Mouse (Mus musculus): ENCODE measurements around the gene Scamp3. TPM values are rescaled to one million over a fixed set of nuclear protein-coding genes. Genes with fewer than 3 reads are reported as not detected.

The Scamp3 gene
- polyA plus RNA-seq, 1 experiment from 2014 or later: 104 TPM

- H3K4me3 ChIP-seq (replicated peaks; ENCODE audit: low read depth, low read length): peak overlapping the region; percentile 47
- H3K27me3 ChIP-seq (ENCODE audit: control insufficient read depth, insufficient read depth, low read length): no peaks in the 10 kb centered on the region
- ATAC-seq (ENCODE audit: low FRiP score, low TSS enrichment) (peak; percentile 31; the same call in 1 of the 2 replicates), DNase-seq (peak; percentile 93)
- H3K36me3 ChIP-seq (ENCODE audit: control insufficient read depth, insufficient read depth, low read length): peaks cover 14% of the 10 kb centered on the region
- H3K4me1 ChIP-seq (ENCODE audit: control insufficient read depth, insufficient read depth, low read length): peaks cover 44% of the 10 kb centered on the region
- peak overlapping the region; percentile 66 for H3K4me2 ChIP-seq (ENCODE audit: low read length)
- WGBS: under 1% methylated on average over 20 of the region's 20 CpGs
- H3K9me3 ChIP-seq (ENCODE audit: control insufficient read depth, low read length): no peaks in the 10 kb centered on the region
- H3K9ac ChIP-seq (replicated peaks; ENCODE audit: low read length): no peak overlapping the region
- H3K27ac ChIP-seq (replicated peaks; ENCODE audit: low read depth, low read length): peak overlapping the region; percentile 93; the same call in 1 of the 2 replicates
Measured at GRCm38 (mm10) chr3:89228180-89228549, 50.9 kb downstream of the Scamp3 start.

- no peak for DNase-seq
- Histone ChIP-seq H3K4me2 (ENCODE audit: low read length) (peak within 1 kb of the TSS; percentile 66), H3K9ac (replicated peaks; ENCODE audit: low read length) (no peak within 1 kb of the TSS; the same call in 1 of the 2 replicates), H3K36me3 (ENCODE audit: control insufficient read depth, insufficient read depth, low read length) (peaks cover 17% of the 10 kb centered on the region), H3K4me3 (replicated peaks; ENCODE audit: low read depth, low read length) (peak within 1 kb of the TSS; percentile 47), H3K27ac (replicated peaks; ENCODE audit: low read depth, low read length) (peak within 1 kb of the TSS; percentile 93), H3K9me3 (ENCODE audit: control insufficient read depth, low read length) (no peaks in the 10 kb centered on the region), H3K27me3 (ENCODE audit: control insufficient read depth, insufficient read depth, low read length) (no peaks in the 10 kb centered on the region), H3K4me1 (ENCODE audit: control insufficient read depth, insufficient read depth, low read length) (peaks cover 41% of the 10 kb centered on the region)
- WGBS: 36% methylated on average over 10 of the region's 10 CpGs
- no peak for ATAC-seq (ENCODE audit: low FRiP score, low TSS enrichment)
Measured at GRCm38 (mm10) chr3:89228836-89229235, 51.6 kb downstream of the Scamp3 start, which contains the start of gene Muc1. Muc1 (plus strand) TSS chr3:89229057.

DNA sequence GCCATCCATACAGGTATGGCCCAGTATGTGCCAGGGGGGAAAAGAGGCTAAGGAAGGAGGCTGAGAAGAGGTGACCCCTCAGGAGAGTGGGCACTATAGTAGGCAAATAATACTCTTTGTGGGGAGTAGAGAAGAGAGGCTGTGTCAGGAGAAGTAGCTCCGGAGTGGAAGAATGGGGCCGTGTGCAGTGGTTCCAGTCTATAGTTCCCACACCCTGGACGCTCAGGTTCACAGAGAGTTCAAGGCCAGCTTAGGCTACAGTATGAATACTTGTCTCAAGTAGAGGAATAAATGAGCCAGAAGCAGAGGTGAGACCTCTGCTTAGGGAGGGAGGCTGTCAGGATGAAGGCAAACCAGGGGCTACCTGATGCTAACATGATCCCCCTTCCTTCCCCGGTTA is 52.0 kb downstream of the Scamp3 start:
- peaks cover 18% of the 10 kb centered on the region for H3K36me3 ChIP-seq (ENCODE audit: control insufficient read depth, insufficient read depth, low read length)

DNA sequence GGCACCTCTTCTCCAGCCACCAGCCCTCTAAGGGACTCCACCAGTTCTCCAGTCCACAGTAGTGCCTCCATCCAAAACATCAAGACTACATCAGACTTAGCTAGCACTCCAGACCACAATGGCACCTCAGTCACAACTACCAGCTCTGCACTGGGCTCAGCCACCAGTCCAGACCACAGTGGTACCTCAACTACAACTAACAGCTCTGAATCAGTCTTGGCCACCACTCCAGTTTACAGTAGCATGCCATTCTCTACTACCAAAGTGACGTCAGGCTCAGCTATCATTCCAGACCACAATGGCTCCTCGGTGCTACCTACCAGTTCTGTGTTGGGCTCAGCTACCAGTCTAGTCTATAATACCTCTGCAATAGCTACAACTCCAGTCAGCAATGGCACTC is 53.3 kb downstream of the Scamp3 start:
- 89% methylated on average over 2 of the region's 2 CpGs for WGBS
- H3K9me3 ChIP-seq (ENCODE audit: control insufficient read depth, low read length): no peaks in the 10 kb centered on the region
- no peak for ATAC-seq (ENCODE audit: low FRiP score, low TSS enrichment)

More for the DNA sequence above, 52.0 kb downstream of the Scamp3 start:
- no peak overlapping the region for H3K4me2 ChIP-seq (ENCODE audit: low read length)
- no peaks in the 10 kb centered on the region for H3K9me3 ChIP-seq (ENCODE audit: control insufficient read depth, low read length)
- no peaks in the 10 kb centered on the region for H3K27me3 ChIP-seq (ENCODE audit: control insufficient read depth, insufficient read depth, low read length)
- H3K27ac ChIP-seq (replicated peaks; ENCODE audit: low read depth, low read length): no peak overlapping the region
- 72% methylated on average over 4 of the region's 4 CpGs for WGBS
- H3K4me1 ChIP-seq (ENCODE audit: control insufficient read depth, insufficient read depth, low read length): peaks cover 37% of the 10 kb centered on the region
- ATAC-seq (ENCODE audit: low FRiP score, low TSS enrichment) (no peak), DNase-seq (no peak)
- H3K9ac ChIP-seq (replicated peaks; ENCODE audit: low read length): no peak overlapping the region
- H3K4me3 ChIP-seq (replicated peaks; ENCODE audit: low read depth, low read length): no peak overlapping the region

DNA sequence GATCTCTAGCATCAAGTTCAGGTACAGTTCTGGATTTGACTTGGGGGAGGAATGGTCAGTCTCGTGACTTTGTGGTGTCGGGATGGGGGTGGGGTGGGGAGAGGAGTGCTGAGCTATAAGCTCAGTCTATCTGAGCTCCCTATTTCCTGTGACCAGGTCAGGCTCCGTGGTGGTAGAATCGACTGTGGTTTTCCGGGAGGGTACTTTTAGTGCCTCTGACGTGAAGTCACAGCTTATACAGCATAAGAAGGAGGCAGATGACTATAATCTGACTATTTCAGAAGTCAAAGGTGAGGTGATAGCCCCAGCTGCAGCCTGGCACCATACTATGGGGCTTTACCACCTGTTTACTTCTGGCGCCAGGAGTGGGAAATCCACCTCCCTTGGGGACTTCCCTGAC is 54.1 kb downstream of the Scamp3 start:
- H3K36me3 ChIP-seq (ENCODE audit: control insufficient read depth, insufficient read depth, low read length): peaks cover 39% of the 10 kb centered on the region
- DNase-seq (no peak), ATAC-seq (ENCODE audit: low FRiP score, low TSS enrichment) (no peak)
- H3K4me3 ChIP-seq (replicated peaks; ENCODE audit: low read depth, low read length): no peak overlapping the region
- 84% methylated on average over 7 of the region's 7 CpGs for WGBS
- no peaks in the 10 kb centered on the region for H3K9me3 ChIP-seq (ENCODE audit: control insufficient read depth, low read length)
- no peak overlapping the region for H3K4me2 ChIP-seq (ENCODE audit: low read length)
- no peak overlapping the region for H3K9ac ChIP-seq (replicated peaks; ENCODE audit: low read length)
- peaks cover 16% of the 10 kb centered on the region for H3K4me1 ChIP-seq (ENCODE audit: control insufficient read depth, insufficient read depth, low read length)
- H3K27ac ChIP-seq (replicated peaks; ENCODE audit: low read depth, low read length): no peak overlapping the region
- H3K27me3 ChIP-seq (ENCODE audit: control insufficient read depth, insufficient read depth, low read length): no peaks in the 10 kb centered on the region

More for the DNA sequence above, 53.3 kb downstream of the Scamp3 start:
- H3K27ac ChIP-seq (replicated peaks; ENCODE audit: low read depth, low read length): no peak overlapping the region
- H3K4me3 ChIP-seq (replicated peaks; ENCODE audit: low read depth, low read length): no peak overlapping the region
- H3K4me2 ChIP-seq (ENCODE audit: low read length): no peak overlapping the region
- DNase-seq: no peak
- H3K9ac ChIP-seq (replicated peaks; ENCODE audit: low read length): no peak overlapping the region
- peaks cover 31% of the 10 kb centered on the region for H3K36me3 ChIP-seq (ENCODE audit: control insufficient read depth, insufficient read depth, low read length)
- no peaks in the 10 kb centered on the region for H3K27me3 ChIP-seq (ENCODE audit: control insufficient read depth, insufficient read depth, low read length)
- H3K4me1 ChIP-seq (ENCODE audit: control insufficient read depth, insufficient read depth, low read length): peaks cover 24% of the 10 kb centered on the region

DNA sequence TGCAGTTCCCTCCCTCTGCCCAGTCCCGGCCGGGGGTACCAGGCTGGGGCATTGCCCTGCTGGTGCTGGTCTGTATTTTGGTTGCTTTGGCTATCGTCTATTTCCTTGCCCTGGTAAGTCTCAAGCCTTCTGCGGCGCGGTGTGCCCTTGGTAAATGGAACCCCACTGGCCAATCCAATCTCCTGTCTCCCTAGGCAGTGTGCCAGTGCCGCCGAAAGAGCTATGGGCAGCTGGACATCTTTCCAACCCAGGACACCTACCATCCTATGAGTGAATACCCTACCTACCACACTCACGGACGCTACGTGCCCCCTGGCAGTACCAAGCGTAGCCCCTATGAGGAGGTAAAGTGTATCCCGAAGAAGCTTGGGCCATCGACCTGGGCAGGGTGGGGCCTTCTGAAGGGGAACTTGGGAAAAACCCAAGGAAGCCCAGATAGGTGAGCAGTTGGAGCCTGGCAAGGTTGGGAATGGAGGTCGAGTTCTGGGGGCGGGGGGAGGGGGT is 54.6 kb downstream of the Scamp3 start:
- no peaks in the 10 kb centered on the region for H3K9me3 ChIP-seq (ENCODE audit: control insufficient read depth, low read length)
- WGBS: 75% methylated on average over 16 of the region's 16 CpGs
- no peak overlapping the region for H3K4me2 ChIP-seq (ENCODE audit: low read length)
- DNase-seq (no peak), ATAC-seq (ENCODE audit: low FRiP score, low TSS enrichment) (no peak)
- H3K27me3 ChIP-seq (ENCODE audit: control insufficient read depth, insufficient read depth, low read length): no peaks in the 10 kb centered on the region
- no peak overlapping the region for H3K27ac ChIP-seq (replicated peaks; ENCODE audit: low read depth, low read length)
- H3K4me1 ChIP-seq (ENCODE audit: control insufficient read depth, insufficient read depth, low read length): peaks cover 11% of the 10 kb centered on the region
- no peak overlapping the region for H3K9ac ChIP-seq (replicated peaks; ENCODE audit: low read length)
- peaks cover 43% of the 10 kb centered on the region for H3K36me3 ChIP-seq (ENCODE audit: control insufficient read depth, insufficient read depth, low read length)
- H3K4me3 ChIP-seq (replicated peaks; ENCODE audit: low read depth, low read length): no peak overlapping the region

MicroRNAs within 50 kb of the gene (microRNA counts, 519-probe panel; counts per million panel counts)
- 5,142 counts per million, percentile 54 among the panel's probes with 10 or more counts for microRNA mmu-miR-92b

Small RNA genes within 50 kb of the gene (microRNA-seq; reads per million reads assigned to microRNA genes)
- gene Mir92b: 4,459 reads per million, percentile 90 among the genes with 10 or more reads in this experiment

Other genes starting within 250 kb of the Scamp3 start
- gene Ash1l, start 226.9 kb upstream of the Scamp3 start, polyA plus RNA-seq (2014; fragmentation: Nextera tagmentation; extraction: Ambion mirVana): 22.5 and 24.9 TPM in 2 replicates
- 110 and 138 TPM in 2 replicates for gene Dap3, start 226.3 kb upstream of the Scamp3 start, polyA plus RNA-seq (2014; fragmentation: Nextera tagmentation; extraction: Ambion mirVana)
- 90.1 and 107 TPM in 2 replicates for gene Rusc1, start 84.2 kb upstream of the Scamp3 start, polyA plus RNA-seq (2014; fragmentation: Nextera tagmentation; extraction: Ambion mirVana)
- gene Gm43738, start 76.4 kb upstream of the Scamp3 start, polyA plus RNA-seq (2014; fragmentation: Nextera tagmentation; extraction: Ambion mirVana): not detected in 2 replicates
- gene Fdps, start 75.5 kb upstream of the Scamp3 start, polyA plus RNA-seq (2014; fragmentation: Nextera tagmentation; extraction: Ambion mirVana): 364 and 475 TPM in 2 replicates
- gene Pklr, start 41.3 kb upstream of the Scamp3 start, polyA plus RNA-seq (2014; fragmentation: Nextera tagmentation; extraction: Ambion mirVana): 0.07 and 0.29 TPM in 2 replicates
- 23.6 and 30.7 TPM in 2 replicates for gene Hcn3, start 17.3 kb upstream of the Scamp3 start, polyA plus RNA-seq (2014; fragmentation: Nextera tagmentation; extraction: Ambion mirVana)
- 22.0 and 24.6 TPM in 2 replicates for gene Clk2, start 12.7 kb upstream of the Scamp3 start, polyA plus RNA-seq (2014; fragmentation: Nextera tagmentation; extraction: Ambion mirVana)
- 25.0 and 25.3 TPM in 2 replicates for gene Fam189b, start 5.7 kb downstream of the Scamp3 start, polyA plus RNA-seq (2014; fragmentation: Nextera tagmentation; extraction: Ambion mirVana)
- 42.0 and 47.8 TPM in 2 replicates for gene Gba, start 25.5 kb downstream of the Scamp3 start, polyA plus RNA-seq (2014; fragmentation: Nextera tagmentation; extraction: Ambion mirVana)
- 46.0 and 47.6 TPM in 2 replicates for gene Thbs3, start 37.7 kb downstream of the Scamp3 start, polyA plus RNA-seq (2014; fragmentation: Nextera tagmentation; extraction: Ambion mirVana)
- 144 and 151 TPM in 2 replicates for gene Mtx1, start 49.6 kb downstream of the Scamp3 start, polyA plus RNA-seq (2014; fragmentation: Nextera tagmentation; extraction: Ambion mirVana)
- 2.1 and 2.4 TPM in 2 replicates for gene Muc1, start 51.6 kb downstream of the Scamp3 start, polyA plus RNA-seq (2014; fragmentation: Nextera tagmentation; extraction: Ambion mirVana)
- 199 and 237 TPM in 2 replicates for gene Krtcap2, start 68.5 kb downstream of the Scamp3 start, polyA plus RNA-seq (2014; fragmentation: Nextera tagmentation; extraction: Ambion mirVana)
- 63.4 and 71.8 TPM in 2 replicates for gene Trim46, start 68.8 kb downstream of the Scamp3 start, polyA plus RNA-seq (2014; fragmentation: Nextera tagmentation; extraction: Ambion mirVana)
- 71.6 and 84.1 TPM in 2 replicates for gene Dpm3, start 81.9 kb downstream of the Scamp3 start, polyA plus RNA-seq (2014; fragmentation: Nextera tagmentation; extraction: Ambion mirVana)
- gene Slc50a1, start 93.1 kb downstream of the Scamp3 start, polyA plus RNA-seq (2014; fragmentation: Nextera tagmentation; extraction: Ambion mirVana): 35.3 and 38.1 TPM in 2 replicates
- gene Efna1, start 103.7 kb downstream of the Scamp3 start, polyA plus RNA-seq (2014; fragmentation: Nextera tagmentation; extraction: Ambion mirVana): 5.2 and 8.7 TPM in 2 replicates
- gene Efna3, start 145.5 kb downstream of the Scamp3 start, polyA plus RNA-seq (2014; fragmentation: Nextera tagmentation; extraction: Ambion mirVana): 31.1 and 43.4 TPM in 2 replicates
- gene Efna4, start 160.6 kb downstream of the Scamp3 start, polyA plus RNA-seq (2014; fragmentation: Nextera tagmentation; extraction: Ambion mirVana): 5.6 and 5.9 TPM in 2 replicates
- 32.2 and 36.2 TPM in 2 replicates for gene Adam15, start 172.5 kb downstream of the Scamp3 start, polyA plus RNA-seq (2014; fragmentation: Nextera tagmentation; extraction: Ambion mirVana)
- 0.14 and 0.36 TPM in 2 replicates for gene Dcst2, start 184.5 kb downstream of the Scamp3 start, polyA plus RNA-seq (2014; fragmentation: Nextera tagmentation; extraction: Ambion mirVana)
- 0.54 and 0.55 TPM in 2 replicates for gene Dcst1, start 187.8 kb downstream of the Scamp3 start, polyA plus RNA-seq (2014; fragmentation: Nextera tagmentation; extraction: Ambion mirVana)
- gene Zbtb7b, start 217.3 kb downstream of the Scamp3 start, polyA plus RNA-seq (2014; fragmentation: Nextera tagmentation; extraction: Ambion mirVana): 0.42 and 0.47 TPM in 2 replicates
- 0.53 TPM in 1 of 2 replicates, not detected in the other for gene Lenep, start 225.3 kb downstream of the Scamp3 start, polyA plus RNA-seq (2014; fragmentation: Nextera tagmentation; extraction: Ambion mirVana)
- 34.8 and 34.9 TPM in 2 replicates for gene Flad1, start 234.4 kb downstream of the Scamp3 start, polyA plus RNA-seq (2014; fragmentation: Nextera tagmentation; extraction: Ambion mirVana)
- gene Cks1b, start 240.9 kb downstream of the Scamp3 start, polyA plus RNA-seq (2014; fragmentation: Nextera tagmentation; extraction: Ambion mirVana): 103 and 115 TPM in 2 replicates
- gene Shc1, start 241.0 kb downstream of the Scamp3 start, polyA plus RNA-seq (2014; fragmentation: Nextera tagmentation; extraction: Ambion mirVana): 5.9 and 10.2 TPM in 2 replicates